Mouse (Mus musculus) 3T3-L1 (cell line): ENCODE data around the gene Myo3b.

Experiments used
- DNase-seq: peaks from one replicate; pipeline ENCODE4 v3.0.0-alpha.2; 2015; ENCODE audit warnings: low read depth, low spot score

Myo3b gene

DNA sequence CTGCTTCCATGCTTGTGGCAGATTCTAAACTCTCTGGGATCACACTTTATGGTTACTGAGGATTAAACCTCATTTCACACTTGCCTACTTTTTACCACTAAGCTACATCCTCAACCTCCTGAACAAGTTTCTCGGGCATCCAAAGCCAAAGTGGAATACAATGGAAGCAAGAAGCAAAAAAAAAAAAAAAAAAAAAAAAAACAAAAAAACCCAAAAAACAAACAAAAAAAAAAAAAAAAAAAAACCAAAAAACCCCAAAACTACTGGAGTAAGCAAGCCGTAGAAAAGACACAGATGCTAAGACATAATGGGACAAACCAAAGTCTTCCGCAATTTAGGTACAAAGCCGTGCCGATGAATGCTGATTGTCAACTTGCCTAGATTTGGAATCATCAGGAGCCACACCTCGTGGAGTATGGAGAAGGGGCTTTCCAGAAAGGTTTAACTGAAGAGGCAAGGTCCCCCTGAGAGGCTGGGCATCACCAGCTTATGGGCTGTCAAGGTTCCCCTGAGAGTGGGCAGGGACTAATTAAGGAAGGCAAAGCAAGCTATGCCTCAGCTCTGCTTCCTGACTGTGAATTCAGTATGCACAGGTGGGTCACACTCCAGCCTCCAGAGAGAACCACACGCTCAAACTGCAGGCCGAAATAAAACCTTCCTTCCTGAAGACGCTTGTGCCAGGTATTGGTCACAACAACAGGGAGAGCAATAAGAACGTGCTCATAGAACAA, 313.7 kb downstream of the Myo3b start:
- no peak for DNase-seq

DNA sequence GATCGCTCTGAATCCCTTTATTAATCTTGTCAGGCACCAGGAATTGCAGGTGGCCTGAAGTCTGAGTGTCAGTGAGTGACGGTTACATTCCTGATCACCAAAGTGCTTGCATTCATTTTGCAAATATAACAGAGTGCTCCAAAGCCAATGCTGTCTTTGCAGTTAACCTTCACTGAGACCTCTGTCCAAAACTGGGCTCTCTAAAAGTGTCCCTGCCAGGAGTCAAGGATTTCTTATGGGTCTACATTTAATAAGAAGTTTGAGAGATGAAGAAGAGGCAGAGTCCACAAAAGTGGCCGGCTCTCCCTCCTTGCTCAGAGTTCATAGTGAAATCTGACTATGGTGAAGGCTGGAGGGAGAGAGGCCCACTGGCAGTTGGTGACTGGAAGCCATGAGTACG, 315.1 kb downstream of the Myo3b start:
- DNase-seq = no peak

- no peak for DNase-seq
These were observed 316.1 kb downstream of the Myo3b start for GRCm38 (mm10) chr2:70355026-70355425.

GRCm38 (mm10) chr2:70369421-70369820, 330.5 kb downstream of the Myo3b start:
- no peak for DNase-seq

- DNase-seq = no peak
These were observed 340.4 kb downstream of the Myo3b start for GRCm38 (mm10) chr2:70379341-70379740.

DNA sequence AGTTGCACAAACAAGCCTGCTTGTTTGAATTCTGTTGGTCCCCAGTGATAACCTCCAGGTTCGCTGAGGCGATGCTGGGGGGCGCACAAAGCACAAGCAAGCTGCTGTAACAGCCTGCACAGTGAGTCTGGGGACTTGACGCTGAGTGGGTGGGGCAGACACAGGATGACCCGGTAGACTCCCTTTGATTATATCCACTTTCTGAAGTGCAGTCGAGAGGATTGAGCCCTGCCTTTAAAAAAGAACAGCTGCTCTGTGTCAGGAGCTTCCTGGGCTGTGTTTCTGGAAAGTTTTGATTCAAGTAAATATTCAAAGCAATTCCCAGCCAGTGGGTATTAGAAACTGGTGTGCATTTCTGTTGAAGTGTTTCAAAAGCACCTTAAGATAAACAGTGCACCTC, 341.0 kb downstream of the Myo3b start:
- DNase-seq = no peak

GRCm38 (mm10) chr2:70388645-70389044, 349.7 kb downstream of the Myo3b start:
- DNase-seq = no peak

- no peak for DNase-seq
These were observed 350.2 kb downstream of the Myo3b start for GRCm38 (mm10) chr2:70389162-70389561.

DNA sequence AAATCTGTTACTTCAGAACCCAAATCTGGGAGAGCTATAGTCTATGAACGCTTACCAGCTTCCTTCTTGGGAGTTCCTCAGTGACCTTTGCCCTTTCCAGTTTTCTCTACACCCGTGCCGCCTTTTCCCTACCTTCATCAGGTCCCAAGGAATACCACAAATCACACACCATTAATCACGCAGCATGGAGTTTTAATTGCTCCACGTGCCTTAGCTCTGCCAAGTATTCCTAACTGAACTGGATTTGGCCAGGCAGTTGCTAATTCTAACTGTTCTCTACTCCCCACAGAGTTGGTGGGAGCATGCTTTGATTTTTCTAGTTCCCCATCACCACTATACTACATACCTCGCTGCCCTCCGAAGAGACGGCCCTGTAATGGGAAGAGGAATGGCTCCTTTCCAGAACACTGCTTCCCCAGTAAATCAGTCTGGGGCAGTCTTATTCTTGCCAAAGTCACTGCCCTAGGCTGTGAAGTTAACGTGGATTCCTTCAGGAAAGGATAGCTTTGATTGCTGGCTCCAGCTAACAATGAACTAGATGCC, 358.9 kb downstream of the Myo3b start:
- DNase-seq = no peak

GRCm38 (mm10) chr2:70399441-70400115, 360.7 kb downstream of the Myo3b start:
- DNase-seq = peak; percentile 28

DNA sequence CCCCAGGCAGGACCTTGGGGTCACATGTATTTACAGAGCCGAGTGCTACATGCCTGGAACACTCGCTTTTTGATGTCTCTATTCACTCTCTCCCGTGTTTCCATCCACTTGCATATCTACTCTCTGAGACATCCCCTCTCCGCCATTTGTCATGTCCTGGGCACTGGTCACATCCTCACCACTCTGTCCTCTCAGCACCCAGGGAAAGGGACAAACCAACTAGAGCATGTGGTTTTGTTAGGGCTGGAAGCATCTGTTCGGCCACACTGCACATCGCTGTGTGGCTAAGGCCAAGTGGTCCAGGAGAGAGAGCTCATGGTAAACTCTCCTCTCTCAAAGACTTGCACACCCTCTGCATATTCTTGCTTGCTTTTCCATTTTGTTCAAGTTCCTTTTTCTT, 361.4 kb downstream of the Myo3b start:
- no peak for DNase-seq

GRCm38 (mm10) chr2:70404301-70404700, 365.4 kb downstream of the Myo3b start:
- DNase-seq = no peak

DNA sequence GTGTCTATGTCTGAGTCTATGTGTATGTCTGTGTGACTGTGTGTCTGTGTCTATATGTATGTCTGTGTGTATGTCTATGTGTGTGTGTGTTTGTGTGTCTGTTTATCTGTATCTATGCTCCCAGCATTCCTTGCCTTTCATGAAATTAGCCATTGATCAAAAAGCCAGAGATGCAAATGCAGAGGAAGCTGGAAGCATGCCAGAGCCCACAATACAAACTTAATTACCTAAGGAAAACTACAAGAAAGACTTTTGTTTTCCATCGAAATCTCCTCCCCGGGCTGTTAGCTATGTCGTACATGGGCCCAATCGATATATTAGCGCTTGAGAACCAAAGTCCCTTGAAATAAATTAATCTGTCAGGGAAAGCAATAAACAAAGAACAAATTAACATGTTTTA, 367.9 kb downstream of the Myo3b start:
- DNase-seq = no peak

GRCm38 (mm10) chr2:70407729-70408128, 368.8 kb downstream of the Myo3b start:
- DNase-seq = no peak

GRCm38 (mm10) chr2:70410298-70410885, 371.5 kb downstream of the Myo3b start:
- no peak for DNase-seq

GRCm38 (mm10) chr2:70412315-70412714, 373.4 kb downstream of the Myo3b start:
- no peak for DNase-seq

DNA sequence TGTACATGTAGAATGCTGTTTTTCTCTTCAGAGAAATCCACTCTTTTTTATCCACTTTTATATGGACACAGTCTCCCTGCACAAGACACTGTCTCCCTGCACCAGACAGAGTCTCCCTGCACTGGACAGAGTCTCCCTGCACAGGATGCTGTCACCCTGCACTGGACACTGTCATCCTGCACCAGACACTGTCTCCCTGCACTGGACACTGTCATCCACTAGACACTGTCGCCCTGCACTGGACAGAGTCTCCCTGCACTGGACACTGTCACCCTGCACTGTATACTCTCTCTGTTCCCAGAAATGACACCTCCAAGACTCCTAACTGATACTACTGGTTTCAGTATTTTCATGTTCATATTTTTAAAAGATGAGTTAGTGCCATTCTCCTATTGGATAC, 375.5 kb downstream of the Myo3b start:
- DNase-seq = no peak

DNA sequence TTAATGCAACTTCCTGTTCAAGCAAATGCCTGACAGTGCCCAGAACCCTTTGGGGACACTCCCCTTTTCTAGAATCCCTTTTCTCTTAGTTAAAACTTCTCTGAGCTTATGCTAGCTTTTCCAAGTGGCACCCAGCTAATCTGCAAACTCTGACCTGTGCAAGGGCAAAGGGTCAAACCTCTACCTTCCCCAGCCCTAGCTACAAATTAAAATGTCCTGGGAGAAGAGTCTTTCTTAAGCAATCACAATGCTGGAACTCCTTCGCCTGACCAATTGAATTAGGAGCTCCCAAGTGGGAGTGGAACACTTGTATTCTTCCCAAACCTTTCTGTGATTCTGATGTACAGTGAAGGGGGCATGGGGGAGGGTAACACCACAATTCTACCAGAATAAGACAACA, 376.6 kb downstream of the Myo3b start:
- DNase-seq = no peak

GRCm38 (mm10) chr2:70419336-70419735, 380.4 kb downstream of the Myo3b start:
- DNase-seq = no peak

GRCm38 (mm10) chr2:70421144-70421874, 382.4 kb downstream of the Myo3b start:
- no peak for DNase-seq

GRCm38 (mm10) chr2:70425611-70426010, 386.7 kb downstream of the Myo3b start:
- DNase-seq = no peak

GRCm38 (mm10) chr2:70443035-70443434, 404.1 kb downstream of the Myo3b start:
- DNase-seq = peak; percentile 5
